Mouse (Mus musculus) liver, postnatal 0 days (tissue): ENCODE results near the gene Pde4d.

Source experiments
- CTCF ChIP-seq: sonication (generic); IDR thresholded peaks from 2 replicates; pipeline ENCODE4 v1.5.1; 2016; ENCODE audit warnings: antibody characterized with exemption, low read depth
- EP300 ChIP-seq: IDR thresholded peaks from 2 replicates; pipeline ENCODE4 v1.6.1; 2016; ENCODE audit warnings: antibody characterized with exemption, low read depth, mild to moderate bottlenecking

GRCm38 (mm10) chr13:109918631-109919030 lies 1468.9 kb downstream of the Pde4d start:
- TF ChIP-seq EP300 (no peak), CTCF (no peak)
